33 mouse cellular contexts compared by ENCODE assay signal in the genomic region with DNA sequence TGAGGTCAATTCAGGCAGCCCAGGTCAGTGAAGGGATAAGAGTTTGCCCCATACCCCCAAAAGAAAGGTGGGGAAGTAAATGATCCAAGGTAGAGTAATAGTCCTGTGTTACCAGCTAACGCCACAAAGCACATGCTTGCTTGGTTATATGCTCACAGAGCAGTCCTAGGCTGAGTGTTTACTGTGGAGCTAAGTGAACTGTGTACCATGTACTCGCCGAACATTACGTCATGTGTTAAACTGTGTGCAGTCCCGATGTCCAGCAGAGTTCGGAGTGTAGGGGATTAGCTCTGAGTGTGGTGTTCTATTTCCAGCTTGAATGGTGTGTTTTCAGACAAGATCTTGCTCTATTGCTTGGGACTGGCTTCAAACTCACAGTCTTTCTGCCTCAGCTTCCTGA. TPM values are rescaled to one million over a fixed set of nuclear protein-coding genes. Genes with fewer than 3 reads are reported as not detected.
DNase-seq lines count a peak whose midpoint lies in the region; ATAC-seq and TF ChIP-seq lines count a peak whose summit lies in the region.
"Had no signal": no experiment of that assay in that cellular context is flagged by ENCODE, and none has a peak within 500 bp of the region (broad histone marks: within the 10 kb centered on the region; RNA-seq: fewer than 3 reads in every experiment).

No protein-coding gene starts in this region.

- peaks cover 17% of the 10 kb centered on the region; the same call in 1 of the 2 replicates for H3K79me2 ChIP-seq in liver, adult 2 months (ENCODE audit: control insufficient read depth, insufficient read depth, low read length)

- no peak for TF ChIP-seq EP300 in stomach, postnatal 0 days (optimal IDR thresholded peaks at IDR 0.05)

- H3K36me3 ChIP-seq in liver, adult 2 months (ENCODE audit: control insufficient read depth, insufficient read depth, low read length), result peaks cover 63% of the 10 kb centered on the region
- peaks cover 47% of the 10 kb centered on the region for H3K36me3 ChIP-seq in liver, embryonic 11.5 days (ENCODE audit: control insufficient read depth, insufficient read depth, low read length)
- peaks cover 41% of the 10 kb centered on the region for H3K36me3 ChIP-seq in midbrain, embryonic 11.5 days (ENCODE audit: control insufficient read depth, insufficient read depth, low read length)
- peaks cover 44% of the 10 kb centered on the region for H3K36me3 ChIP-seq in midbrain, embryonic 16.5 days (ENCODE audit: control insufficient read depth, insufficient read depth, low read length)
- H3K36me3 ChIP-seq in stomach, postnatal 0 days (ENCODE audit: control insufficient read depth, insufficient read depth, low read length), result peaks cover 16% of the 10 kb centered on the region

- H3K9me3 ChIP-seq in liver, embryonic 11.5 days (ENCODE audit: control insufficient read depth, low read length), result no peaks in the 10 kb centered on the region
- no peaks in the 10 kb centered on the region for H3K9me3 ChIP-seq in midbrain, embryonic 11.5 days (ENCODE audit: control insufficient read depth, low read length)
- no peaks in the 10 kb centered on the region for H3K9me3 ChIP-seq in midbrain, embryonic 16.5 days (replicated peaks; ENCODE audit: control insufficient read depth, low read length, poor library complexity, severe bottlenecking)
- no peaks in the 10 kb centered on the region for H3K9me3 ChIP-seq in stomach, postnatal 0 days (ENCODE audit: control insufficient read depth, low read length)
- H3K9me3 ChIP-seq: forebrain, embryonic 10.5 days; forebrain, embryonic 13.5 days; G1E; heart, embryonic 10.5 days; heart, embryonic 13.5 days had no signal

- H3K9ac ChIP-seq in liver, adult 2 months (ENCODE audit: low read depth, low read length), result peak overlapping the region; percentile 34
- no peak overlapping the region for H3K9ac ChIP-seq in liver, embryonic 11.5 days (ENCODE audit: low read depth, low read length)
- no peak overlapping the region for H3K9ac ChIP-seq in midbrain, embryonic 11.5 days (ENCODE audit: low read length)
- no peak overlapping the region for H3K9ac ChIP-seq in midbrain, embryonic 16.5 days (ENCODE audit: low read depth, low read length)
- no peak overlapping the region for H3K9ac ChIP-seq in stomach, postnatal 0 days (ENCODE audit: low read length)
- H3K9ac ChIP-seq: forebrain, embryonic 13.5 days; heart, embryonic 13.5 days; hindbrain, embryonic 14.5 days had no signal

- peak; percentile 84 for DNase-seq in liver, adult 2 months (ENCODE audit: extremely low read depth, low read depth, low spot score)
- DNase-seq in liver, embryonic 11.5 days (ENCODE audit: low spot score), result no peak
- peak; percentile 65 for DNase-seq in midbrain, embryonic 11.5 days (ENCODE audit: low spot score, missing footprints)
- DNase-seq in stomach, postnatal 0 days (ENCODE audit: low spot score), result no peak
- no peak for DNase-seq in gastrocnemius, postnatal 25 days
- DNase-seq: adrenal gland, postnatal 10 days; adrenal gland, postnatal 36 days; B cell, adult 2 months; cerebellum, adult 18-20 months; cerebellum, adult 9-10 months; cerebellum, postnatal 14 days; gastrocnemius, postnatal 10 days; heart, adult 18-20 months; heart, postnatal 14 days; heart, postnatal 4 days had no signal

- no peak for TF ChIP-seq CTCF in liver, adult 2 months (IDR thresholded peaks at IDR 0.05; ENCODE audit: low read depth, low read length)
- no peak for TF ChIP-seq CTCF in stomach, postnatal 0 days (IDR thresholded peaks at IDR 0.05; ENCODE audit: low read depth)

- H3K4me2 ChIP-seq in liver, embryonic 11.5 days, result no peak overlapping the region
- H3K4me2 ChIP-seq in midbrain, embryonic 11.5 days, result no peak overlapping the region
- no peak overlapping the region for H3K4me2 ChIP-seq in midbrain, embryonic 16.5 days (ENCODE audit: low read length)
- no peak overlapping the region for H3K4me2 ChIP-seq in stomach, postnatal 0 days (replicated peaks; ENCODE audit: low read depth)
- H3K4me2 ChIP-seq: forebrain, embryonic 13.5 days; heart, embryonic 13.5 days; hindbrain, embryonic 14.5 days had no signal

- WGBS in liver, adult 2 months, result 22% methylated on average over 6 of the region's 6 CpGs
- WGBS in liver, embryonic 11.5 days, result 93% methylated on average over 6 of the region's 6 CpGs
- 95% methylated on average over 6 of the region's 6 CpGs for WGBS in midbrain, embryonic 11.5 days
- 94% methylated on average over 6 of the region's 6 CpGs for WGBS in midbrain, embryonic 16.5 days
- 93% methylated on average over 6 of the region's 6 CpGs for WGBS in stomach, postnatal 0 days

- peaks cover 25% of the 10 kb centered on the region for H3K4me1 ChIP-seq in liver, adult 2 months (ENCODE audit: control insufficient read depth, insufficient read depth, low read length)
- no peaks in the 10 kb centered on the region for H3K4me1 ChIP-seq in liver, embryonic 11.5 days (replicated peaks; ENCODE audit: control insufficient read depth, insufficient read depth, low read length)
- H3K4me1 ChIP-seq in midbrain, embryonic 11.5 days (ENCODE audit: control insufficient read depth, insufficient read depth, low read length), result no peaks in the 10 kb centered on the region
- no peaks in the 10 kb centered on the region for H3K4me1 ChIP-seq in midbrain, embryonic 16.5 days (ENCODE audit: control insufficient read depth, insufficient read depth, low read length)
- H3K4me1 ChIP-seq in stomach, postnatal 0 days (replicated peaks; ENCODE audit: control insufficient read depth, insufficient read depth), result no peaks in the 10 kb centered on the region
- H3K4me1 ChIP-seq: forebrain, embryonic 10.5 days; forebrain, embryonic 13.5 days; heart, embryonic 10.5 days had no signal

- peak overlapping the region; percentile 45 for H3K27ac ChIP-seq in liver, adult 2 months (replicated peaks; ENCODE audit: insufficient read depth, low read depth, low read length)
- H3K27ac ChIP-seq in liver, embryonic 11.5 days (ENCODE audit: low read depth, low read length), result no peak overlapping the region
- H3K27ac ChIP-seq in midbrain, embryonic 11.5 days (ENCODE audit: low read depth, low read length), result no peak overlapping the region
- H3K27ac ChIP-seq in midbrain, embryonic 16.5 days (ENCODE audit: low read length), result no peak overlapping the region
- H3K27ac ChIP-seq in stomach, postnatal 0 days (replicated peaks), result no peak overlapping the region
- H3K27ac ChIP-seq: forebrain, embryonic 10.5 days; forebrain, embryonic 13.5 days; heart, embryonic 10.5 days; heart, embryonic 13.5 days; hindbrain, embryonic 14.5 days; hindbrain, postnatal 0 days had no signal

- TF ChIP-seq POLR2A in liver, adult 2 months (IDR thresholded peaks at IDR 0.05; ENCODE audit: extremely low read depth, insufficient read depth, low read length), result no peak

- no peaks in the 10 kb centered on the region for H3K27me3 ChIP-seq in liver, adult 2 months (ENCODE audit: control insufficient read depth, insufficient read depth, low read length)
- H3K27me3 ChIP-seq in liver, embryonic 11.5 days (replicated peaks; ENCODE audit: control insufficient read depth, insufficient read depth, low read length), result no peaks in the 10 kb centered on the region
- H3K27me3 ChIP-seq in midbrain, embryonic 11.5 days (ENCODE audit: control insufficient read depth, insufficient read depth, low read length), result no peaks in the 10 kb centered on the region
- H3K27me3 ChIP-seq in midbrain, embryonic 16.5 days (ENCODE audit: control insufficient read depth, insufficient read depth, low read depth, low read length), result no peaks in the 10 kb centered on the region
- H3K27me3 ChIP-seq in stomach, postnatal 0 days (ENCODE audit: control insufficient read depth, insufficient read depth, low read length), result no peaks in the 10 kb centered on the region
- H3K27me3 ChIP-seq: CH12.LX; forebrain, embryonic 13.5 days; heart, embryonic 13.5 days; Patski had no signal

- no peak overlapping the region for H3K4me3 ChIP-seq in liver, adult 2 months (ENCODE audit: insufficient read depth, low read depth, low read length)
- no peak overlapping the region for H3K4me3 ChIP-seq in liver, embryonic 11.5 days (ENCODE audit: low read depth, low read length)
- H3K4me3 ChIP-seq in midbrain, embryonic 11.5 days (ENCODE audit: low read depth, low read length), result no peak overlapping the region
- no peak overlapping the region for H3K4me3 ChIP-seq in midbrain, embryonic 16.5 days (ENCODE audit: low read depth, low read length)
- H3K4me3 ChIP-seq in stomach, postnatal 0 days (ENCODE audit: low read depth, low read length), result no peak overlapping the region
- H3K4me3 ChIP-seq: forebrain, embryonic 10.5 days; forebrain, embryonic 13.5 days; heart, embryonic 10.5 days; heart, embryonic 13.5 days had no signal

- no peak for ATAC-seq in liver, embryonic 11.5 days (replicated peaks; ENCODE audit: low FRiP score)
- no peak for ATAC-seq in midbrain, embryonic 11.5 days (ENCODE audit: low FRiP score)
- no peak for ATAC-seq in midbrain, embryonic 16.5 days
- ATAC-seq in stomach, postnatal 0 days (ENCODE audit: low FRiP score, low TSS enrichment), result peak; percentile 47; the same call in 1 of the 2 replicates
- ATAC-seq: forebrain, embryonic 13.5 days; forebrain, embryonic 16.5 days; hindbrain, postnatal 0 days; Patski had no signal

RNA-seq across cellular contexts. Expression of a gene that starts 9.6 kb away (rescaled TPM):
- total RNA-seq in liver, adult 2 months (2014; rRNA removed), result 22.2 and 24.3 TPM in 2 replicates
- 3.1 and 3.9 TPM in 2 replicates for polyA plus RNA-seq in liver, adult 2 months (2012; rRNA removed)
- 15.8 and 18.0 TPM in 2 replicates for polyA plus RNA-seq in liver, embryonic 11.5 days (2014; fragmentation: Nextera tagmentation; extraction: Ambion mirVana)
- polyA plus RNA-seq in midbrain, embryonic 11.5 days (2014; fragmentation: Nextera tagmentation; extraction: Ambion mirVana), result 39.1 and 45.0 TPM in 2 replicates
- 22.7 and 25.4 TPM in 2 replicates for polyA plus RNA-seq in midbrain, embryonic 16.5 days (2015; fragmentation: Nextera tagmentation; extraction: Ambion mirVana)
- polyA plus RNA-seq in stomach, postnatal 0 days (2015; fragmentation: Nextera tagmentation; extraction: Ambion mirVana), result 5.6 and 5.8 TPM in 2 replicates
- 1 to 10 TPM; 8.4 to 9.1 TPM for total RNA-seq in gastrocnemius, postnatal 25 days (2021)

RNA-seq across cellular contexts. Expression of a gene that starts 22.2 kb away (rescaled TPM):
- total RNA-seq in liver, adult 2 months (2014; rRNA removed), result 8.9 and 10.2 TPM in 2 replicates
- polyA plus RNA-seq in liver, adult 2 months (2012; rRNA removed), result 6.0 and 6.8 TPM in 2 replicates
- 33.9 TPM in 2 replicates for polyA plus RNA-seq in liver, embryonic 11.5 days (2014; fragmentation: Nextera tagmentation; extraction: Ambion mirVana)
- 113 and 122 TPM in 2 replicates for polyA plus RNA-seq in midbrain, embryonic 11.5 days (2014; fragmentation: Nextera tagmentation; extraction: Ambion mirVana)
- polyA plus RNA-seq in midbrain, embryonic 16.5 days (2015; fragmentation: Nextera tagmentation; extraction: Ambion mirVana), result 85.4 and 96.0 TPM in 2 replicates
- polyA plus RNA-seq in stomach, postnatal 0 days (2015; fragmentation: Nextera tagmentation; extraction: Ambion mirVana), result 20.0 and 20.4 TPM in 2 replicates
- total RNA-seq in gastrocnemius, postnatal 25 days (2021), result 10 to 100 TPM; 11.0 to 11.9 TPM

RNA-seq across cellular contexts. Expression of a gene that starts 41.5 kb away (rescaled TPM):
- not detected in 2 replicates for total RNA-seq in liver, adult 2 months (2014; rRNA removed)
- polyA plus RNA-seq in liver, adult 2 months (2012; rRNA removed), result not detected in 2 replicates
- not detected in 2 replicates for polyA plus RNA-seq in liver, embryonic 11.5 days (2014; fragmentation: Nextera tagmentation; extraction: Ambion mirVana)
- not detected in 2 replicates for polyA plus RNA-seq in midbrain, embryonic 11.5 days (2014; fragmentation: Nextera tagmentation; extraction: Ambion mirVana)
- not detected in 2 replicates for polyA plus RNA-seq in midbrain, embryonic 16.5 days (2015; fragmentation: Nextera tagmentation; extraction: Ambion mirVana)
- polyA plus RNA-seq in stomach, postnatal 0 days (2015; fragmentation: Nextera tagmentation; extraction: Ambion mirVana), result not detected in 2 replicates
- total RNA-seq in gastrocnemius, postnatal 25 days (2021), result not detected
- total RNA-seq: adrenal gland, adult 18-20 months; adrenal gland, postnatal 10 days; adrenal gland, postnatal 36 days; CH12.LX; gastrocnemius, adult 18-20 months; gastrocnemius, postnatal 10 days; gastrocnemius, postnatal 4 days; heart, adult 18-20 months; heart, postnatal 14 days; heart, postnatal 4 days; hindbrain, postnatal 0 days had no signal
- polyA plus RNA-seq: embryonic facial prominence, embryonic 11.5 days; embryonic facial prominence, embryonic 14.5 days; forebrain, embryonic 10.5 days; forebrain, embryonic 13.5 days; forebrain, embryonic 16.5 days; G1E; heart, embryonic 10.5 days; heart, embryonic 13.5 days; heart, embryonic 16.5 days; hindbrain, embryonic 11.5 days; hindbrain, embryonic 14.5 days; hindbrain, postnatal 0 days; Patski had no signal

Comparison
In these comparisons a context has a peak if more than half of its experiments do, and no peak if none do; other contexts are left out.
1. DNase-seq: peak in liver, adult 2 months (single experiment) and midbrain, embryonic 11.5 days (single experiment); none in liver, embryonic 11.5 days (single experiment), stomach, postnatal 0 days (single experiment) and gastrocnemius, postnatal 25 days (single experiment).